Comparison of ENCODE assay signal across 8 mouse cellular contexts in the genomic region with DNA sequence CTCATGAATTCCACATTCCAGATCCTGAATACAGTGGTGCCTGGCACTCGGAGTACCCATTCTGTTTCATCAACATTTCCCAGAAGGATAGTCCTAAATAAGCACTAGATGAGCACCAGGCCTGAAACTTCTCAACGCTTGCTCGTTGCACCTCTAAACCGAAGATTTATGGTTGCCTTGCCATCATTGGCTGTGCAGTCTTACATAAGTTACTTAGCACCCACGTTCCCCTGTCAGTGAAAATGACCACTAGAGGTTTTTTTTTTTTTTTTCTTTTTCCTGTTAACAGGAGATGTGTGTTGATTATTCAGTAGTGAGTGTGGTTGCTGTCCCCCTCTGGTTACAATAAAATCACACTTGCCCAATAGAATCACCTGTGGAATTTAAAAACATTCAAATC. TPM values are rescaled to one million over a fixed set of nuclear protein-coding genes. Genes with fewer than 3 reads are reported as not detected.
DNase-seq lines count a peak whose midpoint lies in the region; ATAC-seq and TF ChIP-seq lines count a peak whose summit lies in the region.

No protein-coding gene starts in this region.

- H3K27me3 ChIP-seq in forebrain, embryonic 10.5 days (ENCODE audit: poor library complexity, severe bottlenecking), result no peaks in the 10 kb centered on the region
- H3K27me3 ChIP-seq in forebrain, embryonic 13.5 days, result no peaks in the 10 kb centered on the region
- H3K27me3 ChIP-seq in forebrain, embryonic 15.5 days, result no peaks in the 10 kb centered on the region
- H3K27me3 ChIP-seq in limb, embryonic 15.5 days, result no peaks in the 10 kb centered on the region
- H3K27me3 ChIP-seq in stomach, postnatal 0 days (ENCODE audit: control insufficient read depth, insufficient read depth, low read length), result no peaks in the 10 kb centered on the region

- no peak overlapping the region for H3K27ac ChIP-seq in forebrain, embryonic 10.5 days
- H3K27ac ChIP-seq in forebrain, embryonic 13.5 days, result no peak overlapping the region
- peak overlapping the region; percentile 95 for H3K27ac ChIP-seq in forebrain, embryonic 15.5 days (replicated peaks)
- no peak overlapping the region for H3K27ac ChIP-seq in limb, embryonic 15.5 days
- no peak overlapping the region for H3K27ac ChIP-seq in stomach, postnatal 0 days (replicated peaks)

- no peaks in the 10 kb centered on the region for H3K36me3 ChIP-seq in forebrain, embryonic 10.5 days (replicated peaks)
- no peaks in the 10 kb centered on the region for H3K36me3 ChIP-seq in forebrain, embryonic 13.5 days (ENCODE audit: poor library complexity, severe bottlenecking)
- H3K36me3 ChIP-seq in forebrain, embryonic 15.5 days, result no peaks in the 10 kb centered on the region
- H3K36me3 ChIP-seq in limb, embryonic 15.5 days, result no peaks in the 10 kb centered on the region
- no peaks in the 10 kb centered on the region for H3K36me3 ChIP-seq in stomach, postnatal 0 days (ENCODE audit: control insufficient read depth, insufficient read depth, low read length)

- H3K9ac ChIP-seq in forebrain, embryonic 13.5 days, result no peak overlapping the region
- no peak overlapping the region; the same call in 1 of the 2 replicates for H3K9ac ChIP-seq in forebrain, embryonic 15.5 days (replicated peaks)
- H3K9ac ChIP-seq in limb, embryonic 15.5 days, result no peak overlapping the region
- no peak overlapping the region for H3K9ac ChIP-seq in stomach, postnatal 0 days (ENCODE audit: low read length)

- H3K4me3 ChIP-seq in forebrain, embryonic 10.5 days, result no peak overlapping the region
- H3K4me3 ChIP-seq in forebrain, embryonic 13.5 days, result no peak overlapping the region; the same call in 1 of the 2 replicates
- H3K4me3 ChIP-seq in forebrain, embryonic 15.5 days, result no peak overlapping the region
- H3K4me3 ChIP-seq in limb, embryonic 15.5 days, result no peak overlapping the region; the same call in 1 of the 2 replicates
- no peak overlapping the region for H3K4me3 ChIP-seq in stomach, postnatal 0 days (ENCODE audit: low read depth, low read length)

- ATAC-seq in forebrain, embryonic 13.5 days, result no peak
- no peak for ATAC-seq in forebrain, embryonic 15.5 days (replicated peaks)
- ATAC-seq in limb, embryonic 15.5 days (ENCODE audit: insufficient number of reproducible peaks, low FRiP score, low TSS enrichment, low read depth), result no peak
- ATAC-seq in stomach, postnatal 0 days (ENCODE audit: low FRiP score, low TSS enrichment), result no peak

- H3K9me3 ChIP-seq in forebrain, embryonic 10.5 days, result no peaks in the 10 kb centered on the region
- H3K9me3 ChIP-seq in forebrain, embryonic 13.5 days (replicated peaks), result no peaks in the 10 kb centered on the region
- H3K9me3 ChIP-seq in forebrain, embryonic 15.5 days, result no peaks in the 10 kb centered on the region
- H3K9me3 ChIP-seq in limb, embryonic 15.5 days, result no peaks in the 10 kb centered on the region
- H3K9me3 ChIP-seq in stomach, postnatal 0 days (ENCODE audit: control insufficient read depth, low read length), result no peaks in the 10 kb centered on the region

- TF ChIP-seq EP300 in stomach, postnatal 0 days (optimal IDR thresholded peaks at IDR 0.05), result no peak

- peaks cover 32% of the 10 kb centered on the region for H3K4me1 ChIP-seq in forebrain, embryonic 10.5 days
- H3K4me1 ChIP-seq in forebrain, embryonic 13.5 days, result peaks cover 7% of the 10 kb centered on the region; the same call in 1 of the 2 replicates
- peaks cover 14% of the 10 kb centered on the region for H3K4me1 ChIP-seq in forebrain, embryonic 15.5 days
- peaks cover 13% of the 10 kb centered on the region; the same call in 1 of the 2 replicates for H3K4me1 ChIP-seq in limb, embryonic 15.5 days
- H3K4me1 ChIP-seq in stomach, postnatal 0 days (replicated peaks; ENCODE audit: control insufficient read depth, insufficient read depth), result peaks cover 3% of the 10 kb centered on the region; the same call in 1 of the 2 replicates

- H3K4me2 ChIP-seq in forebrain, embryonic 13.5 days, result no peak overlapping the region; the same call in 1 of the 2 replicates
- H3K4me2 ChIP-seq in forebrain, embryonic 15.5 days (replicated peaks), result peak overlapping the region; percentile 89
- H3K4me2 ChIP-seq in limb, embryonic 15.5 days, result peak overlapping the region; percentile 84; the same call in 1 of the 2 replicates
- peak overlapping the region; percentile 78 for H3K4me2 ChIP-seq in stomach, postnatal 0 days (replicated peaks; ENCODE audit: low read depth)

- DNase-seq in forebrain, embryonic 10.5 days (ENCODE audit: extremely low spot score, low spot score), result peak; percentile 26
- peak; percentile 18 for DNase-seq in CD4-positive helper T cell, adult 2 months (ENCODE audit: low read depth, low spot score)
- DNase-seq in stomach, postnatal 0 days (ENCODE audit: low spot score), result peak; percentile 14
- no peak for DNase-seq in urinary bladder, postnatal 36 days (ENCODE audit: low spot score in 2 of 2)
- DNase-seq in thymus, postnatal 4 days, result no peak

- no peak for TF ChIP-seq CTCF in stomach, postnatal 0 days (IDR thresholded peaks at IDR 0.05; ENCODE audit: low read depth)

- 71% methylated on average over 5 of the region's 5 CpGs for WGBS in forebrain, embryonic 10.5 days
- 58% methylated on average over 5 of the region's 5 CpGs for WGBS in forebrain, embryonic 13.5 days
- WGBS in forebrain, embryonic 15.5 days, result 63% methylated on average over 5 of the region's 5 CpGs
- WGBS in limb, embryonic 15.5 days, result 54% methylated on average over 5 of the region's 5 CpGs
- 51% methylated on average over 5 of the region's 5 CpGs for WGBS in stomach, postnatal 0 days

RNA-seq across cellular contexts. Expression of gene Ispd, which starts 0.4 kb away (rescaled TPM):
- 5.7 and 6.2 TPM in 2 replicates for polyA plus RNA-seq in forebrain, embryonic 10.5 days (2016; fragmentation: Nextera tagmentation; extraction: Ambion mirVana)
- polyA plus RNA-seq in forebrain, embryonic 13.5 days (2015; fragmentation: Nextera tagmentation; extraction: Ambion mirVana), result 6.8 and 6.9 TPM in 2 replicates
- 8.3 and 8.6 TPM in 2 replicates for polyA plus RNA-seq in forebrain, embryonic 15.5 days (2015; fragmentation: Nextera tagmentation; extraction: Ambion mirVana)
- 9.0 and 9.2 TPM in 2 replicates for polyA plus RNA-seq in limb, embryonic 15.5 days (2015; fragmentation: Nextera tagmentation; extraction: Ambion mirVana)
- 4.1 and 4.8 TPM in 2 replicates for polyA plus RNA-seq in stomach, postnatal 0 days (2015; fragmentation: Nextera tagmentation; extraction: Ambion mirVana)

RNA-seq across cellular contexts. Expression of gene D630036H23Rik, which starts 1.2 kb away (rescaled TPM):
- 0.74 and 0.95 TPM in 2 replicates for polyA plus RNA-seq in forebrain, embryonic 10.5 days (2016; fragmentation: Nextera tagmentation; extraction: Ambion mirVana)
- 2.0 and 2.2 TPM in 2 replicates for polyA plus RNA-seq in forebrain, embryonic 13.5 days (2015; fragmentation: Nextera tagmentation; extraction: Ambion mirVana)
- 2.4 and 2.8 TPM in 2 replicates for polyA plus RNA-seq in forebrain, embryonic 15.5 days (2015; fragmentation: Nextera tagmentation; extraction: Ambion mirVana)
- 2.0 and 2.2 TPM in 2 replicates for polyA plus RNA-seq in limb, embryonic 15.5 days (2015; fragmentation: Nextera tagmentation; extraction: Ambion mirVana)
- 3.1 and 3.7 TPM in 2 replicates for polyA plus RNA-seq in stomach, postnatal 0 days (2015; fragmentation: Nextera tagmentation; extraction: Ambion mirVana)

Comparison
In these comparisons a context has a peak if more than half of its experiments do, and no peak if none do; other contexts are left out.
1. DNase-seq: peak in forebrain, embryonic 10.5 days (single experiment), CD4-positive helper T cell, adult 2 months (single experiment) and stomach, postnatal 0 days (single experiment); none in urinary bladder, postnatal 36 days (0 of 2) and thymus, postnatal 4 days (single experiment).